Mouse (Mus musculus): Measurements from ENCODE around the gene Drg2.
"Not testable (repeated sequence)": the region's sequence is repeated elsewhere in the genome, so short reads cannot be mapped to it uniquely, and the experiment has no call there.

Drg2 gene

GRCm38 (mm10) chr11:60454080-60454744 is at the start of gene Drg2:
Drg2 (plus strand) TSS chr11:60454591.
- peak; percentile 88 for DNase-seq

GRCm38 (mm10) chr11:60406606-60407005 is 47.8 kb upstream of the Drg2 start:
- no peak for DNase-seq

- DNase-seq, result peak; percentile 61
Measured at GRCm38 (mm10) chr11:60412173-60412572, 42.2 kb upstream of the Drg2 start.

- no peak for DNase-seq
Measured at GRCm38 (mm10) chr11:60412921-60413320, 41.5 kb upstream of the Drg2 start.

- DNase-seq, result no peak
Measured at GRCm38 (mm10) chr11:60416590-60416962, 37.8 kb upstream of the Drg2 start.

- peak; percentile 99 for DNase-seq
Measured at GRCm38 (mm10) chr11:60416963-60417716, 37.3 kb upstream of the Drg2 start, which contains the start of gene Gid4. Gid4 (plus strand) TSS chr11:60417145.

- no peak for DNase-seq
Measured at GRCm38 (mm10) chr11:60417717-60418472, 36.5 kb upstream of the Drg2 start, which contains the start of gene Atpaf2. Atpaf2 (minus strand) TSS chr11:60418457.

GRCm38 (mm10) chr11:60418473-60418803 is 36.0 kb upstream of the Drg2 start:
- no peak for DNase-seq

GRCm38 (mm10) chr11:60422046-60422668 is 32.2 kb upstream of the Drg2 start:
- no peak for DNase-seq

GRCm38 (mm10) chr11:60423006-60423405 is 31.4 kb upstream of the Drg2 start:
- no peak for DNase-seq

- DNase-seq, result no peak
Measured at GRCm38 (mm10) chr11:60426417-60426816, 28.0 kb upstream of the Drg2 start.

- no peak for DNase-seq
Measured at GRCm38 (mm10) chr11:60427628-60428027, 26.8 kb upstream of the Drg2 start.

GRCm38 (mm10) chr11:60433501-60433900 is 20.9 kb upstream of the Drg2 start:
- no peak for DNase-seq

GRCm38 (mm10) chr11:60435133-60435532 is 19.3 kb upstream of the Drg2 start:
- DNase-seq, result no peak

GRCm38 (mm10) chr11:60436618-60437017 is 17.8 kb upstream of the Drg2 start:
- no peak for DNase-seq

GRCm38 (mm10) chr11:60439621-60440020 is 14.8 kb upstream of the Drg2 start:
- DNase-seq, result not testable (repeated sequence)

- no peak for DNase-seq
Measured at GRCm38 (mm10) chr11:60440176-60440575, 14.2 kb upstream of the Drg2 start.

- DNase-seq, result no peak
Measured at GRCm38 (mm10) chr11:60442896-60443295, 11.5 kb upstream of the Drg2 start.

GRCm38 (mm10) chr11:60444007-60444406 is 10.4 kb upstream of the Drg2 start:
- DNase-seq, result no peak

GRCm38 (mm10) chr11:60454745-60455087 is 325 bp downstream of the Drg2 start:
- DNase-seq, result no peak

GRCm38 (mm10) chr11:60457973-60458372 is 3.6 kb downstream of the Drg2 start:
- no peak for DNase-seq

- DNase-seq, result no peak
Measured at GRCm38 (mm10) chr11:60465943-60466380, 11.6 kb downstream of the Drg2 start.

- no peak for DNase-seq
Measured at GRCm38 (mm10) chr11:60469039-60469438, 14.6 kb downstream of the Drg2 start, which contains the start of gene Myo15. Myo15 (plus strand) TSS chr11:60469339.

Data from right cerebral cortex, postnatal 14 days (tissue).